Mouse (Mus musculus): ENCODE data around the gene A930004D18Rik. TPM values are rescaled to one million over a fixed set of nuclear protein-coding genes. Genes with fewer than 3 reads are reported as not detected.

Gene A930004D18Rik
- polyA plus RNA-seq, 1 experiment from 2014 or later, result 9.4 TPM

- ATAC-seq (ENCODE audit: low FRiP score, low TSS enrichment), result no peak
- H3K4me3 ChIP-seq (ENCODE audit: low read length), result peak within 1 kb of the TSS; percentile 60
- no peaks in the 10 kb centered on the region for H3K9me3 ChIP-seq (ENCODE audit: control insufficient read depth, low read length)
- H3K36me3 ChIP-seq (ENCODE audit: control insufficient read depth, insufficient read depth, low read length), result no peaks in the 10 kb centered on the region
- H3K27me3 ChIP-seq (ENCODE audit: control insufficient read depth, insufficient read depth, low read length), result no peaks in the 10 kb centered on the region
- peak within 1 kb of the TSS; percentile 94 for H3K9ac ChIP-seq (ENCODE audit: low read depth, low read length)
- H3K4me2 ChIP-seq (replicated peaks; ENCODE audit: low read depth, low read length), result peak within 1 kb of the TSS; percentile 86
- H3K4me1 ChIP-seq (ENCODE audit: control insufficient read depth, insufficient read depth, low read length), result peaks cover 14% of the 10 kb centered on the region
- 1% methylated on average over 20 of the region's 20 CpGs for WGBS
- peak within 1 kb of the TSS; percentile 99 for H3K27ac ChIP-seq (ENCODE audit: low read depth, low read length)
Measured at GRCm38 (mm10) chr2:18055016-18055928, 17.7 kb upstream of the A930004D18Rik start, which contains the start of gene Mllt10. TSS of gene Mllt10 (plus strand) at chr2:18055237.

GRCm38 (mm10) chr2:18053951-18054530 is 16.5 kb upstream of the A930004D18Rik start:
- Histone ChIP-seq H3K9ac (ENCODE audit: low read depth, low read length) (no peak overlapping the region), H3K36me3 (ENCODE audit: control insufficient read depth, insufficient read depth, low read length) (no peaks in the 10 kb centered on the region), H3K4me3 (ENCODE audit: low read length) (no peak overlapping the region), H3K27ac (ENCODE audit: low read depth, low read length) (peak overlapping the region; percentile 4; the same call in 1 of the 2 replicates), H3K4me2 (replicated peaks; ENCODE audit: low read depth, low read length) (no peak overlapping the region), H3K4me1 (ENCODE audit: control insufficient read depth, insufficient read depth, low read length) (peaks cover 25% of the 10 kb centered on the region), H3K9me3 (ENCODE audit: control insufficient read depth, low read length) (no peaks in the 10 kb centered on the region), H3K27me3 (ENCODE audit: control insufficient read depth, insufficient read depth, low read length) (no peaks in the 10 kb centered on the region)
- WGBS, result 29% methylated on average over 2 of the region's 2 CpGs
- no peak for ATAC-seq (ENCODE audit: low FRiP score, low TSS enrichment)

GRCm38 (mm10) chr2:18053243-18053950 is 15.9 kb upstream of the A930004D18Rik start:
- no peak for ATAC-seq (ENCODE audit: low FRiP score, low TSS enrichment)
- Histone ChIP-seq H3K36me3 (ENCODE audit: control insufficient read depth, insufficient read depth, low read length) (no peaks in the 10 kb centered on the region), H3K4me2 (replicated peaks; ENCODE audit: low read depth, low read length) (no peak overlapping the region; the same call in 1 of the 2 replicates), H3K4me1 (ENCODE audit: control insufficient read depth, insufficient read depth, low read length) (peaks cover 25% of the 10 kb centered on the region), H3K27ac (ENCODE audit: low read depth, low read length) (no peak overlapping the region), H3K27me3 (ENCODE audit: control insufficient read depth, insufficient read depth, low read length) (no peaks in the 10 kb centered on the region), H3K4me3 (ENCODE audit: low read length) (no peak overlapping the region), H3K9me3 (ENCODE audit: control insufficient read depth, low read length) (no peaks in the 10 kb centered on the region), H3K9ac (ENCODE audit: low read depth, low read length) (no peak overlapping the region)
- WGBS, result 63% methylated on average over 1 of the region's 1 CpGs

- no peaks in the 10 kb centered on the region for H3K9me3 ChIP-seq (ENCODE audit: control insufficient read depth, low read length)
- H3K27me3 ChIP-seq (ENCODE audit: control insufficient read depth, insufficient read depth, low read length), result no peaks in the 10 kb centered on the region
- H3K4me3 ChIP-seq (ENCODE audit: low read length), result no peak overlapping the region
- H3K9ac ChIP-seq (ENCODE audit: low read depth, low read length), result no peak overlapping the region
- H3K27ac ChIP-seq (ENCODE audit: low read depth, low read length), result no peak overlapping the region
- 63% methylated on average over 3 of the region's 3 CpGs for WGBS
- no peak overlapping the region for H3K4me2 ChIP-seq (replicated peaks; ENCODE audit: low read depth, low read length)
- no peaks in the 10 kb centered on the region for H3K36me3 ChIP-seq (ENCODE audit: control insufficient read depth, insufficient read depth, low read length)
- ATAC-seq (ENCODE audit: low FRiP score, low TSS enrichment), result no peak
- peaks cover 22% of the 10 kb centered on the region for H3K4me1 ChIP-seq (ENCODE audit: control insufficient read depth, insufficient read depth, low read length)
Measured at GRCm38 (mm10) chr2:18052581-18052980, 15.0 kb upstream of the A930004D18Rik start.

GRCm38 (mm10) chr2:18051831-18052170 is 14.3 kb upstream of the A930004D18Rik start:
- H3K36me3 ChIP-seq (ENCODE audit: control insufficient read depth, insufficient read depth, low read length), result no peaks in the 10 kb centered on the region
- H3K9ac ChIP-seq (ENCODE audit: low read depth, low read length), result no peak overlapping the region
- H3K9me3 ChIP-seq (ENCODE audit: control insufficient read depth, low read length), result no peaks in the 10 kb centered on the region
- WGBS, result 84% methylated on average over 3 of the region's 3 CpGs
- no peak overlapping the region for H3K27ac ChIP-seq (ENCODE audit: low read depth, low read length)
- no peak for ATAC-seq (ENCODE audit: low FRiP score, low TSS enrichment)
- H3K27me3 ChIP-seq (ENCODE audit: control insufficient read depth, insufficient read depth, low read length), result no peaks in the 10 kb centered on the region
- H3K4me3 ChIP-seq (ENCODE audit: low read length), result no peak overlapping the region
- no peak overlapping the region for H3K4me2 ChIP-seq (replicated peaks; ENCODE audit: low read depth, low read length)
- peaks cover 22% of the 10 kb centered on the region for H3K4me1 ChIP-seq (ENCODE audit: control insufficient read depth, insufficient read depth, low read length)

- H3K4me3 ChIP-seq (ENCODE audit: low read length), result peak overlapping the region; percentile 2; the same call in 1 of the 2 replicates
Measured at GRCm38 (mm10) chr2:18051026-18051830, 13.7 kb upstream of the A930004D18Rik start.

GRCm38 (mm10) chr2:18050541-18050985 is 13.0 kb upstream of the A930004D18Rik start:
- H3K36me3 ChIP-seq (ENCODE audit: control insufficient read depth, insufficient read depth, low read length), result no peaks in the 10 kb centered on the region
- peak overlapping the region; percentile 85 for H3K4me2 ChIP-seq (replicated peaks; ENCODE audit: low read depth, low read length)
- no peak for ATAC-seq (ENCODE audit: low FRiP score, low TSS enrichment)
- peak overlapping the region; percentile 9; the same call in 1 of the 2 replicates for H3K9ac ChIP-seq (ENCODE audit: low read depth, low read length)
- H3K27me3 ChIP-seq (ENCODE audit: control insufficient read depth, insufficient read depth, low read length), result no peaks in the 10 kb centered on the region
- no peak overlapping the region for H3K27ac ChIP-seq (ENCODE audit: low read depth, low read length)
- peaks cover 22% of the 10 kb centered on the region for H3K4me1 ChIP-seq (ENCODE audit: control insufficient read depth, insufficient read depth, low read length)
- H3K9me3 ChIP-seq (ENCODE audit: control insufficient read depth, low read length), result no peaks in the 10 kb centered on the region
- peak overlapping the region; percentile 2; the same call in 1 of the 2 replicates for H3K4me3 ChIP-seq (ENCODE audit: low read length)
- whole genome bisulfite sequencing, result 15% methylated on average over 10 of the region's 10 CpGs

More at GRCm38 (mm10) chr2:18051026-18051830, 13.7 kb upstream of the A930004D18Rik start:
- H3K4me2 ChIP-seq (replicated peaks; ENCODE audit: low read depth, low read length), result peak overlapping the region; percentile 85
- no peak overlapping the region for H3K9ac ChIP-seq (ENCODE audit: low read depth, low read length)
- H3K4me1 ChIP-seq (ENCODE audit: control insufficient read depth, insufficient read depth, low read length), result peaks cover 22% of the 10 kb centered on the region
- no peaks in the 10 kb centered on the region for H3K27me3 ChIP-seq (ENCODE audit: control insufficient read depth, insufficient read depth, low read length)
- 37% methylated on average over 11 of the region's 11 CpGs for WGBS
- no peak overlapping the region for H3K27ac ChIP-seq (ENCODE audit: low read depth, low read length)
- H3K9me3 ChIP-seq (ENCODE audit: control insufficient read depth, low read length), result no peaks in the 10 kb centered on the region
- no peaks in the 10 kb centered on the region for H3K36me3 ChIP-seq (ENCODE audit: control insufficient read depth, insufficient read depth, low read length)
- no peak for ATAC-seq (ENCODE audit: low FRiP score, low TSS enrichment)

GRCm38 (mm10) chr2:18050018-18050417 is 12.5 kb upstream of the A930004D18Rik start:
- 23% methylated on average over 2 of the region's 2 CpGs for WGBS
- Histone ChIP-seq H3K36me3 (ENCODE audit: control insufficient read depth, insufficient read depth, low read length) (no peaks in the 10 kb centered on the region), H3K4me3 (ENCODE audit: low read length) (no peak overlapping the region), H3K9ac (ENCODE audit: low read depth, low read length) (peak overlapping the region; percentile 99), H3K27ac (ENCODE audit: low read depth, low read length) (peak overlapping the region; percentile 100; the same call in 1 of the 2 replicates), H3K27me3 (ENCODE audit: control insufficient read depth, insufficient read depth, low read length) (no peaks in the 10 kb centered on the region), H3K4me2 (replicated peaks; ENCODE audit: low read depth, low read length) (peak overlapping the region; percentile 85; the same call in 1 of the 2 replicates), H3K4me1 (ENCODE audit: control insufficient read depth, insufficient read depth, low read length) (peaks cover 22% of the 10 kb centered on the region), H3K9me3 (ENCODE audit: control insufficient read depth, low read length) (no peaks in the 10 kb centered on the region)
- no peak for ATAC-seq (ENCODE audit: low FRiP score, low TSS enrichment)
